Mouse (Mus musculus) lung, postnatal 0 days (tissue): ENCODE data around the gene Plcl1.

Experiments used
- CTCF ChIP-seq: IDR thresholded peaks from 2 replicates; pipeline ENCODE4 v1.5.1; 2016; ENCODE audit warnings: antibody characterized with exemption, mild to moderate bottlenecking
- EP300 ChIP-seq: IDR thresholded peaks from 2 replicates; pipeline ENCODE4 v1.6.1; 2016; ENCODE audit warnings: antibody characterized with exemption, mild to moderate bottlenecking, control low read depth

DNA sequence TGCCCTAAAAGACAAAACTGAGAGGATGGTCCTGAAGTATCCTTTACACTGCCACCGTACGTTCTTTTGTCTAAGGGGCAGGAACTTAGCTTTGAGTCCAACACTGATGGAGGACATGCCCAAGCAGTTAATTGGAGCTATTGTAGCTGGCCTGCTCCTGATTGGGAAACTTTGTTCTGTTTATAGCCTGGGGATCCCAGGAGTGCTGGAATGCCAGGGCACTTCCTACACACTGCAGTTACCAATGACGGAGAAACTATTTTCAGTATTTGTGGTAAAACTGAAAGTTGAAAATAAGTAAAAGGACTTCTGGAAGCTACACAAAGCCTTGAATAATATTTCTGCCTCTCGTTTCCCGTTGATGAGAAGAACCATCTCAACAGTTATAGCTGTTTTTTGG is 164.5 kb downstream of the Plcl1 start:
- TF ChIP-seq CTCF = no peak
- no peak for TF ChIP-seq EP300
